Mouse (Mus musculus) layer of hippocampus, adult 6 months (tissue): ENCODE data around the gene Scgb2b11. TPM values are rescaled to one million over a fixed set of nuclear protein-coding genes. Genes with fewer than 3 reads are reported as not detected.

Experiments
- long read RNA-seq, 2 experiments: library from polyadenylated mRNA; unstranded; transcript quantifications; one replicate each; pipeline ENCODE4 v2.0.0; 2019 to 2020
- polyA plus RNA-seq: library from polyadenylated mRNA; unstranded; fragments of <200 nt; fragmentation: Nextera tagmentation; gene quantifications from 2 replicates; pipeline ENCODE4 v1.2.3, GENCODE M21; 2021

Gene Scgb2b11
- polyA plus RNA-seq = not detected in 2 replicates
- long read RNA-seq, experiment 1 = 0 reads
- long read RNA-seq, experiment 2 = 0 reads

GRCm38 (mm10) chr7:32211045-32211444 is at the start of gene Scgb2b11:
Scgb2b11 (minus strand) TSS chr7:32211145.

GRCm38 (mm10) chr7:32222540-32222939 is 11.6 kb upstream of the Scgb2b11 start, which contains the start of gene Scgb1b11:
Scgb1b11 (plus strand) TSS chr7:32222840.

Other genes starting within 250 kb of the Scgb2b11 start
- not detected in 2 replicates for gene Scgb1b10, start 110.3 kb downstream of the Scgb2b11 start, polyA plus RNA-seq
- not detected in 2 replicates for gene Scgb1b11, start 11.7 kb upstream of the Scgb2b11 start, polyA plus RNA-seq
- gene Scgb2b12, start 116.1 kb upstream of the Scgb2b11 start, polyA plus RNA-seq = not detected in 2 replicates
- not detected in 2 replicates for gene Scgb1b12, start 123.0 kb upstream of the Scgb2b11 start, polyA plus RNA-seq
- not detected in 2 replicates for gene Scgb1b29, start 230.4 kb upstream of the Scgb2b11 start, polyA plus RNA-seq